Mouse (Mus musculus) thymus, adult 2 months (tissue): ENCODE measurements at regions not wholly inside any gene's neighbourhood (a gene's known extent, or its start where the extent isn't known, plus 50 kb on each side); places are given as distances from the start of the nearest gene placed in this dataset.

ENCODE experiments used
- CTCF ChIP-seq: fragments of 200-500 bp; IDR thresholded peaks from 2 replicates; pipeline ENCODE4 v1.5.1; 2012; ENCODE audit warnings: mild to moderate bottlenecking, control low read depth, low read length, moderate library complexity, borderline replicate concordance; ENCODE audit not compliant: control insufficient read depth, poor library complexity, insufficient read depth; ENCODE audit errors: extremely low read depth
- POLR2A ChIP-seq: fragments of 200-500 bp; IDR thresholded peaks from 2 replicates; pipeline ENCODE4 v1.6.1; 2012; ENCODE audit warnings: mild to moderate bottlenecking, low read length, control low read depth, moderate library complexity; ENCODE audit not compliant: control insufficient read depth, poor library complexity, insufficient read depth; ENCODE audit errors: extremely low read depth

DNA sequence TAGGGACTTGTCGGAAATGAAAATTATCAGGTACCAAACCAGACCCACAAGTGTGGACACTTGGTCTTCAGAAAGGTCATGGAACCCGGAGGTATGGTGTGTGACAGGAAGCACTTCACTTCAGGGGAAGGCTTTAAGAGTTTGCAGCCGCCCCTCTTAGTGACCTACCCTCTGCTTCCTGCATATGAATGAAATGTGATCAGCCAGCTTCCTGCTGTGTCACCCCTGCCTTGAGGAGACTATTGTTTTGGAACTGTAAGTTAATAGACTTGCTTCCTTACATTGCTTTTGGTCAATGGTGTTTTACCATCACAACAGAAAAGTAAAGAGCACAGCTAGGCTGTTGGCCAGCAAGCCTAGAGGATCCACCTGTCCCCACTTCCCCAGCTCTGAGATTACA is 515.3 kb downstream of the Pdcd6ip start:
- TF ChIP-seq POLR2A (no peak), CTCF (no peak)
